Mouse (Mus musculus) olfactory bulb, adult 2 months (tissue): Measurements from ENCODE around the gene Rgs6. TPM values are rescaled to one million over a fixed set of nuclear protein-coding genes. Genes with fewer than 3 reads are reported as not detected.

Experiments
- H3K27ac ChIP-seq: fragments of 200-500 bp; 2 replicates; pipeline ENCODE4 v1.5.1; 2012; ENCODE audit warnings: low read depth, low read length; ENCODE audit not compliant: insufficient read depth
- H3K4me1 ChIP-seq: fragments of 200-500 bp; 2 replicates; pipeline ENCODE4 v1.6.1; 2012; ENCODE audit warnings: low read length; ENCODE audit not compliant: control insufficient read depth, insufficient read depth
- H3K4me3 ChIP-seq: fragments of 200-500 bp; 2 replicates; pipeline ENCODE4 v1.5.1; 2012; ENCODE audit warnings: mild to moderate bottlenecking, low read depth, low read length, moderate library complexity; ENCODE audit not compliant: insufficient read depth
- CTCF ChIP-seq: fragments of 200-500 bp; IDR thresholded peaks from 2 replicates; pipeline ENCODE4 v1.5.1; 2012; ENCODE audit warnings: low read depth, mild to moderate bottlenecking, low read length, moderate library complexity; ENCODE audit not compliant: insufficient read depth
- POLR2A ChIP-seq: fragments of 200-500 bp; IDR thresholded peaks from 2 replicates; pipeline ENCODE4 v1.6.1; 2012; ENCODE audit warnings: mild to moderate bottlenecking, low read depth, low read length, moderate library complexity; ENCODE audit not compliant: insufficient read depth
- WGBS: fragments of 180-500 bp; shearing (Covaris S2); methylation state at CpG from one replicate; pipeline ENCODE4 v1.1.7; 2018; 5-methylcytosine and 5-hydroxymethylcytosine counted together
- polyA plus RNA-seq: library from polyadenylated mRNA; stranded (reverse); fragments of >200 nt; gene quantifications from 2 replicates; pipeline ENCODE4 v1.2.4, GENCODE M21; 2012; ENCODE audit warnings: low replicate concordance; ENCODE audit not compliant: missing spikeins, insufficient read depth, insufficient read length

Rgs6 gene
- polyA plus RNA-seq, 1 experiment: not detected

- no peak overlapping the region for H3K4me3 ChIP-seq
- WGBS: 75% methylated on average over 4 of the region's 4 CpGs
- no peak overlapping the region for H3K27ac ChIP-seq
- H3K4me1 ChIP-seq: no peaks in the 10 kb centered on the region
- TF ChIP-seq POLR2A: no peak
- no peak for TF ChIP-seq CTCF
These were observed 464.3 kb downstream of the Rgs6 start for GRCm38 (mm10) chr12:83052391-83052790.

DNA sequence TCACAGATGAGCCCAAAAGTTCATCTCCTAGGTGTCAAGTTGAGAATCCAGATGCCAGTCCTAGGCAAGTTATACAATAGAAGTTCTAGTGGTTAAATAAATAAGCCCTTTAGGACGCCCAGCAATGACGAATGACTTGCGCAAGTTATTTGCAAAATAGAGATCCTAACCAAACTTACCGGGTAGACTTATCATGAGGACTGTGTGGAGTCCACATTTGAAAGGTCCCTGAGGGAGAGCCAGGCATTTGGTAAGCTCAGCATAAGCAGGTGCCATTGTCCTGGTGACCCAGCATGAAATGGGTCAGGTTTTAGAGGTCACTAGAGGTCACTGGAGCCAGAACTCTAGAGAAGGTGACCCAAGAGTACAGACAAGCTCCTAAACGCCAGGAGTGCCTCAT is 467.6 kb downstream of the Rgs6 start:
- Histone ChIP-seq H3K27ac (no peak overlapping the region), H3K4me3 (no peak overlapping the region), H3K4me1 (no peaks in the 10 kb centered on the region)
- TF ChIP-seq POLR2A: no peak
- WGBS: 92% methylated on average over 5 of the region's 5 CpGs

GRCm38 (mm10) chr12:83066426-83066825 is 478.3 kb downstream of the Rgs6 start:
- Histone ChIP-seq H3K4me1 (no peaks in the 10 kb centered on the region), H3K27ac (no peak overlapping the region), H3K4me3 (no peak overlapping the region)
- TF ChIP-seq CTCF (no peak), POLR2A (no peak)
- 91% methylated on average over 6 of the region's 6 CpGs for WGBS

- 84% methylated on average over 5 of the region's 5 CpGs for WGBS
These were observed 482.8 kb downstream of the Rgs6 start for GRCm38 (mm10) chr12:83070848-83071247.

DNA sequence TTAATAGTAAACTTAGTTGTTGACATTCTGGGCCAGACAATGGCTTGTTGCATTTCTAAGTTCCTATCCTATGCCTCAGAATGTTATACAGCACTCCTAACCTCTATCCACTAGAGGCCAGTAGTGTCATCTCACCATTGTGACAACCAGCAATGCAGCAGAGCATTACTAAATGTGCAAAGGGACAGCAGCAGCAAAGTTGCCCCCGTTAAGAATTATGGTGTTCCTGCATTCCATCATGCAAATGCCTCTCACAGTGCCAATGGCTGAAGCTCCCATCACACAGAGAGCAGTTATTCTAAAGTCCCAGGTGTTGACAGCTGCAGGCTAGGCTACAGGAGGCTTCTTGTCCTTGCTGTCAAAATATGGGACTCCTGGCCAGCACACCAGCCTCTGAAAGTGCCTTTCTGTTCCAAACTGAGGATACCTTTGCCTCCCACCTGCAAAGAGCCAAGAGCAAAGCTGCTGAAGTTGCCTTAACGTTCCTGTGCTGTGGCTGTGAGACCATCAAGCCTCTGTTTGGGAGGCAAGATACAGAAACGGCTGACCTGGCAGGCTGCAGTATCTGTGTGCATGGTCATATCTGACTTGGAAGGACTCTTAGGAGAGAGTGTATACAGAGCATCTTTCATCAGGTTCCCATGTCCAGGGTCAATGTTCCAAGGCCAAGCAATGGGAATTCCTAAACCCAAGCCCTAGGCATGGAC is 484.2 kb downstream of the Rgs6 start:
- TF ChIP-seq POLR2A (no peak), CTCF (no peak)
- Histone ChIP-seq H3K4me1 (peaks cover 6% of the 10 kb centered on the region), H3K4me3 (no peak overlapping the region), H3K27ac (no peak overlapping the region)
- WGBS: 45% methylated on average over 3 of the region's 3 CpGs

More at GRCm38 (mm10) chr12:83070848-83071247, 482.8 kb downstream of the Rgs6 start:
- Histone ChIP-seq H3K4me1 (peaks cover 6% of the 10 kb centered on the region), H3K4me3 (no peak overlapping the region), H3K27ac (no peak overlapping the region)
- no peak for TF ChIP-seq CTCF
- no peak for TF ChIP-seq POLR2A

- 56% methylated on average over 13 of the region's 13 CpGs for WGBS
- H3K27ac ChIP-seq: no peak overlapping the region
- TF ChIP-seq CTCF (no peak), POLR2A (no peak)
- H3K4me3 ChIP-seq: no peak overlapping the region
- peaks cover 6% of the 10 kb centered on the region for H3K4me1 ChIP-seq
These were observed 485.1 kb downstream of the Rgs6 start for GRCm38 (mm10) chr12:83072951-83073878.

GRCm38 (mm10) chr12:83073879-83074368 is 485.8 kb downstream of the Rgs6 start:
- 90% methylated on average over 6 of the region's 6 CpGs for WGBS
- peaks cover 6% of the 10 kb centered on the region for H3K4me1 ChIP-seq
- no peak overlapping the region for H3K4me3 ChIP-seq
- TF ChIP-seq CTCF: no peak
- TF ChIP-seq POLR2A: no peak
- H3K27ac ChIP-seq: no peak overlapping the region

GRCm38 (mm10) chr12:83076179-83076578 is 488.1 kb downstream of the Rgs6 start:
- WGBS: 92% methylated on average over 3 of the region's 3 CpGs
- no peak for TF ChIP-seq POLR2A
- TF ChIP-seq CTCF: no peak
- Histone ChIP-seq H3K4me3 (no peak overlapping the region), H3K4me1 (peaks cover 6% of the 10 kb centered on the region), H3K27ac (no peak overlapping the region)

- TF ChIP-seq POLR2A (no peak), CTCF (no peak)
- H3K4me3 ChIP-seq: no peak overlapping the region
- peaks cover 6% of the 10 kb centered on the region for H3K4me1 ChIP-seq
- H3K27ac ChIP-seq: no peak overlapping the region
- 86% methylated on average over 2 of the region's 2 CpGs for WGBS
These were observed 489.4 kb downstream of the Rgs6 start for GRCm38 (mm10) chr12:83077486-83077885.
